Mouse (Mus musculus) natural killer cell, adult 2 months (primary cell): ENCODE results near the gene Sox1.

Experiments used
- DNase-seq, 2 experiments: peaks; one replicate each; pipeline ENCODE4 v3.0.0; 2022; ENCODE audit warnings: low spot score in 2 of 2

Gene Sox1

GRCm38 (mm10) chr8:12389116-12389471 lies 6.0 kb upstream of the Sox1 start:
- no peak for DNase-seq

GRCm38 (mm10) chr8:12389801-12390639 lies 5.1 kb upstream of the Sox1 start:
- DNase-seq, result no peak

- DNase-seq, result no peak
These were observed 4.3 kb upstream of the Sox1 start for GRCm38 (mm10) chr8:12390640-12391365.

- DNase-seq, result no peak
These were observed 3.5 kb upstream of the Sox1 start for GRCm38 (mm10) chr8:12391366-12392250.

- no peak for DNase-seq
These were observed 2.3 kb upstream of the Sox1 start for GRCm38 (mm10) chr8:12392801-12393200.

- no peak for DNase-seq
These were observed 602 bp upstream of the Sox1 start for GRCm38 (mm10) chr8:12394385-12395000.

GRCm38 (mm10) chr8:12396501-12397345 lies 1.6 kb downstream of the Sox1 start:
- no peak for DNase-seq

GRCm38 (mm10) chr8:12397346-12397925 lies 2.3 kb downstream of the Sox1 start:
- no peak for DNase-seq

GRCm38 (mm10) chr8:12398011-12398945 lies 3.2 kb downstream of the Sox1 start:
- no peak for DNase-seq

GRCm38 (mm10) chr8:12399421-12400205 lies 4.5 kb downstream of the Sox1 start:
- no peak for DNase-seq

GRCm38 (mm10) chr8:12400611-12401390 lies 5.7 kb downstream of the Sox1 start:
- DNase-seq, result no peak

- no peak for DNase-seq
These were observed 6.5 kb downstream of the Sox1 start for GRCm38 (mm10) chr8:12401391-12402270.

- no peak for DNase-seq
These were observed 7.6 kb downstream of the Sox1 start for GRCm38 (mm10) chr8:12402709-12403108.

GRCm38 (mm10) chr8:12408020-12408419 lies 12.9 kb downstream of the Sox1 start:
- DNase-seq, result no peak

- no peak for DNase-seq
These were observed 14.9 kb downstream of the Sox1 start for GRCm38 (mm10) chr8:12409976-12410375.

GRCm38 (mm10) chr8:12417056-12417455 lies 22.0 kb downstream of the Sox1 start:
- DNase-seq, result no peak

- no peak for DNase-seq
These were observed 25.4 kb downstream of the Sox1 start for GRCm38 (mm10) chr8:12420537-12420936.
